Mouse (Mus musculus): ENCODE data around the gene Gm17655. TPM values are rescaled to one million over a fixed set of nuclear protein-coding genes. Genes with fewer than 3 reads are reported as not detected.
"Not testable (repeated sequence)": the region's sequence is repeated elsewhere in the genome, so short reads cannot be mapped to it uniquely, and the experiment has no call there.

The Gm17655 gene
- total RNA-seq (2021), result 10 to 100 TPM in 1 of 2 experiments, 1 to 10 TPM in 1; 8.9 to 10.3 TPM
- long read RNA-seq, partial matches to known transcripts, result 0 of 2 reads
- long read RNA-seq, other reads (novel, unspliced or antisense), result 2 of 2 reads

DNA sequence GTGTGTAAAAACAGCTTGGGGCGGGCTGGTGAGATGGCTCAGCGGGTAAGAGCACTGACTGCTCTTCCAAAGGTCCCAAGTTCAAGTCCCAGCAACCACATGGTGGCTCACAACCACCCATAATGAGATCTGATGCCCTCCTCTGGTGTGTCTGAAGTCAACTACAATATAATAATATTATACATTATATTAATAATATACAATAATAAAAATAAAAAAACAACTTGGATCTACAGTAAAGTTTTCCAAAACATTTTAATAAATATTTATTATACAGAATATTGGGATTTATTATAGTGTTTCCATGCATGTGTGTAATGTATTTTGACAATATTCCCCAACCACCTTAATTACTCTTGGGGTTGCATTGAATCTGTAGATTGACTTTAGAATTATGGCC lies at the start of gene Gm17655:
Gene Gm17655 (minus strand): TSS at position 101 of the 400 bp plus-strand sequence.
- DNase-seq (ENCODE audit: low spot score in 2 of 2), result not testable (repeated sequence)

GRCm38 (mm10) chr5:110109991-110110441 lies 37.7 kb upstream of the Gm17655 start, which contains the start of gene Zfp605:
Gene Zfp605 (plus strand): TSS chr5:110110092.
- DNase-seq (ENCODE audit: low spot score in 2 of 2), result peak; percentile 91 to 93

DNA sequence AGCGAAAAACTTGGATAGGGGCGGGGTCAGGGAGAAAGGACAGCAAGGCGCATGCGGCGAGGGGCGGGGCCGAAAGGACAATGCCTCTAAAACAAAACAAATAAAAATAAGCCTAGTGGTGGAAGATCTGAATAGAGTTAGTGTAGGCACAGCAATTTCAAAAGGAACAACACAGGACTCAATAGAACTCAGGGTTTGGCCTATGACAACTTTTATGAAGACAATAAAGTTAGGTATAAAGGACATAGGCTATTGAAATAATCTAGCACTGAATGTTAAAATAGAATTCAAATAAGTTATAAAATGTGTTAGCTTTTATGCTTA lies 36.0 kb upstream of the Gm17655 start:
- no peak for DNase-seq (ENCODE audit: low spot score in 2 of 2)

GRCm38 (mm10) chr5:110107581-110108304 lies 35.4 kb upstream of the Gm17655 start, which contains the start of gene Gtpbp6:
Gene Gtpbp6 (minus strand): TSS chr5:110108197.
- DNase-seq (ENCODE audit: low spot score in 2 of 2), result peak; percentile 92 to 94

GRCm38 (mm10) chr5:110106901-110107564 lies 34.7 kb upstream of the Gm17655 start:
- peak; percentile 37 to 56 for DNase-seq (ENCODE audit: low spot score in 2 of 2)

DNA sequence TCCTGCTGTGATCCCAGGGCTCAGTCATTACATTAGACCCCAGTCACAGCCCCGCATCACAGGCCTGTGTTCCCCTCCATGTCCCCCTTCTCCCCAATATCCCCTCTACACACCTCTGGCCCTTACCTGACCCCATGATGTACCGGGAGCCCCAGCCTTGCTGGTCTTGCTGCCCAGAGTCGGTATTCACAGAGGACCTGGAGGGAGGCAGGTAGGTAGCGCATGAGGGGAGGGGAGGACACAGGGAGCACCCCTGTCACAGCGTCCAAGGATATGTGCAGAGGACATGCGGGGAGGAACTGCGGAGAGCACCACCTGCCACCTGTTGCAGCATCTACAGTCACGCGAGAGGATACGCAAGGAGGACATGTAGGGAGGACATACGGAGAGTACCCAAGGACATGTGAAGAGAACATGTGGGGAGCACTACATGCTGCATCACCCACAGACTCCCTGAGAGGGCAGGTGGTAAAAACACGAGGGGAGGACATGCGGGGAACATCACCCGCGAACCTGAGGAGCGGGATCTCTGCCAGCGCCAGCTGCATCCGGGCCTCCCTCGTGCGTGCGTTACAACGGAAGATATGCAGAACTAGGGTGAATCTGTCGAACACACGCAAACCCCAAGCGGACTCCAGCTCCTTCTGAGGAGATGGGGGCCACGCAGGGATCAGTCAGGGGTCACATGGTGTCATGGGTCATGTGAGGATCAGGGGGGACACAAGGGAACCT lies 34.0 kb upstream of the Gm17655 start:
- peak; percentile 21 to 47 for DNase-seq (ENCODE audit: low spot score in 2 of 2)

DNA sequence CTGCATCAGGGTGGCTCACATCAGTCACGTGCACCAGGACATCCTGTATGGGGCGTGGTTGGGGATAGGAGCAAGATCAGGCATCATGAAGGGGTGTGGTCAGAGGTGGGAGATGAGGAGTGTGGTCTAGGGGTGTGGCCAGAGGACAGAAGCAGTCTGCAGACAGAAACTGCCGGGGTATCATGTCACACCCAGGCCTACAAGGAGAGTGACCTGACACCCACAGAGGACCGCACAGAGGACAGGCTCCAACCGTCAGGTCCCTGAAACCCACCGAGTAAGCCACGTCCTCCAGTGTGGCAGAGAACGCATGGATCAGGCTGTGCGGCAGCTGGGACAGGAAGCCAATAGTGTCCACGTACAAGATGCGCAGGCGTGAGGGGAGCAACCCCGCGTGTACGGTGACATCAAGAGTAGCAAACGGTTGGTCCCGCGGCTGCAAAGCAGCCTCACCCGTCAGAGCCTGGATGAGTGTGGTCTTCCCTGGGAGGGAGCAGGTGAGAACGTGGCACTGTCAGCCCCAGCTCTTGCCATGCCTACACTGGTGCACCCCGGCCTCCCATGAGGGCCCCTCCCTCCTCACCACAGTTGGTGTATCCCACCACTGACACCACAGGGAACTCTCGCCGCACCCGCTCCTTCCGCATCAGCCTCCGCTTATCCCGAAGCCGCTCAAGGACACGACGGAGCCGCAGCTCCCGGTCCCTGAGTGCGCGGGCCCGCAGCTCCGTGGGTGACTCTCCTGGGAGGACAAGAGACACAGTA lies 32.5 kb upstream of the Gm17655 start:
- DNase-seq (ENCODE audit: low spot score in 2 of 2), result no peak

GRCm38 (mm10) chr5:110103901-110104615 lies 31.7 kb upstream of the Gm17655 start:
- no peak for DNase-seq (ENCODE audit: low spot score in 2 of 2)

DNA sequence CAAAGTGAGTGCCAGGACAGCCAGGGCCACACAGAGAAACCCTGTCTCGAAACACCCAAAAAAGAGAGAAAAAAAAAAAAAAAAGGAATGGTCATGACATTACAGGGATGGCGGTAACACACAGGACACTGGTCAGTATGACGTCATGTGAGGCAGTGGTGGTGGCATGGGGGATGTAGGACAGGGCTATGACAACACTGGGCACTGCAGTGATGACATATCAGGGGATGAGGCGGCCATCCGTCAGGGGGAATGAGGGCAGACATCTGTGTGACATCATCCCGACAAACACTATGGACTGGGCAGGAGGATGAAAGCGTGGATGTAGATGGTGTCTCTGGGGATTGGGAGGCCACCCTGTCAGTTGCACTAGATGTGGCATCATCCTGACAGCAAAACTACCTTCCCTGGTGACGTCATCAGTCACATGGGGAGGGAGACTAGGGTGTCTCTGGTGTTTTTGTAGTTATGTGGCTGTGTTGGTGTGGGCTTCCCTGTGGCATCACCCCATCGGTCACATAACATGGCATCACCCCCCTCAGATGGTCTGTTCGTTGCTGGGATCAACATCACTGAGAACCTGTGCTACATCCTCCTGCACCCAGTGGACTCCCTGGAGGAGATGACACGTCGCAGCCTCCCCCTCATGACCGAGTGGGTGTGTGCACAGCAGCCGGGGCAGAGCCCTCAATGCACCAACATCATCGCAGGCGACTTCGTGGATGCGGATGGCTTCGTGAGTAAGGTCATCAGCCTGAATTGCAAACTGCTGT lies 30.7 kb upstream of the Gm17655 start:
- no peak for DNase-seq (ENCODE audit: low spot score in 2 of 2)

DNA sequence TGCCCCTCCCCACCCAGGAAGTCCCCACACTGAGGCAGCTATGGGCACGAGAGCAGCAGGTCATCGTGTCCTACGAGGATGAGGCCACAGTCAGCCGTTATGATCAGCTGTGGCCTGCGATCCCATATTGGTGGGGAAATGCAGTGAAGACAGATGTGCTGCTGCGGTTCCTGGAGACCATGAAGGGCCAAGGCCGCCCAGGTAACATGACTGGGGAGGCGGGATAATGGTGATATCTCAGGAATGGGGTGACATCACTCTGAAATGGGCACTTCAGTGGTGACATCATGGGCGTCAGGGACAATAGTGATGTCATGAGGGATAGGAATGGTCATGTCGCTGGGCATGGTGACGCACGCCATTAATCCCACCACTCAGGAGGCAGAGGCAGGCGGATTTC lies 30.1 kb upstream of the Gm17655 start:
- DNase-seq (ENCODE audit: low spot score in 2 of 2), result no peak

GRCm38 (mm10) chr5:110101716-110102347 lies 29.5 kb upstream of the Gm17655 start:
- DNase-seq (ENCODE audit: low spot score in 2 of 2), result peak; percentile 39 to 66

DNA sequence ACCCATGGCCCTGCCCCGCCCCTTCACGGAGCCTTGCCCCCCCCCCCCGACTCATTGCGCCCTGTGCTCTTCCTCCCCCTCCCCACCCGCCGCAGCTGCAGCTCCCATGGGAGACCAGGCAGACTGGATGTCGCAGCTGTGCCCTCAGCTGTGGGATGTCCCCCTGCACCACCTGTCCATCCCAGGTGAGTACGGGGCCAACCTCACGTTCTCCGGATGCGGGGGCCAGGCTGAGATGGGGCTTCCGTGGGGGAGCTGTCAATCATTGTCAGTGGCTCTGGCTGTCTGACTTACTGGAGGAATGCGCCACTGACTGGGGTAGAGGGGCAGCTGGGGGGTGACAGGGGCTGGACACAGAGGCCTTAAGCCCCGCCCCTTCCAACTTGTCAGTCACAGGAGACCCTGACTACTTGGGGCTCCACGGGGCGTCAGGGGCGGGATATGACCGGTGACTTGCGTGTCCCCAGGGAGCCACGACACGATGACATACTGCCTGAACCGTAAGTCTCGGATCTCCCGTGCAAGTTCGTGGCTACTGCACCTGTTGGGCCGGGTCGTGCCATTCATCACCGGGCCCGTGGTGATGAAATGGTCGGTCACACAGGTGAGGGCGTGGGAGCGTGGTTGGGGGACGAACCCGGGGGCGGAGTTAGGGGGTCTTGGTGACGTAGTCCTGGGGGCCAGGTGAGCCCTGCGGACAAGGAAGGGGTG lies 28.8 kb upstream of the Gm17655 start:
- DNase-seq (ENCODE audit: low spot score in 2 of 2), result peak in 1 of 2 experiments; percentile 32

DNA sequence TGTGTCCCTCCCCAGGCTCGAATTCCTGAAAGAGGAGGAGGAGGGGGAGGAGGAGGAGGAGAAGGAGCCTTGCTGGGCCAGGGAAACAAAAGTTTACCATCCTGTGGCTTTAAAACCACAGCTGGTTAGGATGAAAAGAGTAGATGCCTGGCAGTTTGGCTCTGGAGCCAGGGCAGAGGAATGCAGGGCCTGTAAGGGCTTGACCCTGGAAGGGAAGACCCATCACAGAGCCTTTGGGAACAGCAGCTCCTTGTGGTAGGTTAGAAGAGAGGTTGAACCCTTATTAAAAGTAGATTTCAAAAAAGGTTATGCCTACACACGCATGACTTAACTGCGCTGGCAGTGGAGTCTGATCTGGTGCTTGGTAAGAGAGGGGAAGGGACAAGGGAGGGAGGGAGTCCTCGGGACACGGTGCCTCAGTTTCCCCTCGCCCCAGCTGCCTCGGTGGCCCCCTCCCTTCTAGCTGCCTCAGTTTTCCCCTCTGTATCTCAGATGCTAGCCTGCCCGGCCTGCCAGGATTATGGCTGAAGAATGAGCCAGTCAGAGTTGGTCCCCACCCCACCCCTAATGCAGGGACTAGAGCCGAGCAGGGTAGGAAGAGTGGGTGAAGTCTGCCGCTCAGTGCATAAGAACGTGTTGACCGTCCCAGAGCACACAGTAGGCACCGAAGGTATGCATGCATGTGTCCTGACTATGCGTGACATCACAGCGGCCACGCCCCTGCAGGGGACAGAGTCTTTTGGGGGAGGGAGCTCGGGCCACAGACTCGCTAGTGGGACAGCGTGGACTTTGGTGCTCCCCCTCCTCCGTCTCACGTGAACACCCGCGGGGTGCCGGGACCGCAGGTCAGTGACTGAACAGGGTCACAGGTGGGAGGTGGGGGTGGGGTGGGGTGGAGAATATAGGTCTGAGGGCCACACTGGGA lies 27.6 kb upstream of the Gm17655 start, which contains the start of gene Plcxd1:
Gene Plcxd1 (plus strand): TSS at position 314 of the 925 bp plus-strand sequence.
- no peak for DNase-seq (ENCODE audit: low spot score in 2 of 2)

DNA sequence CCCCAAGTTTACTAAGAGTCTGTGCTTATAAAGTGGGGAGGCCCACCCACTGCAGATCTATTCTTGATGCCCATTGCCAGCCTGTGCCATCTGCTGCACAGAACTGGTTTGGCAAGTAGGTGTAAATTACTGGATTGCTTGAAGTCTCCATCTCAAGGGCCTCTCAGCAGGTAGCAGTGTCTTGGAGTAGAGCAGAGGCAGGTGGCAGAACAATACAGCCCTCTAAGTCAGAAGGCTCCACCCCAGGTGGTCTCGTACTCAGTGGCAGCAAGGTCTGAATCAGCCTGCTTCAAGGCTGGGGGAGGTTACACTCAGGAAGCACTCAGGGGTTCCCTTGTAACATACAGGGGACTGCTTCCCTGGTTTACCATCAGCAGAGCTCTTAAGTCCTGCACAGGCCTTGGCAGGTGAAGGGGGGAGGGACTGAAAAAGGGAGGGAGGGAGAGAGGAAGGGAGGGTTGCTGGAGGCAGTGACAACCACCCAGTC lies 26.7 kb upstream of the Gm17655 start:
- no peak for DNase-seq (ENCODE audit: low spot score in 2 of 2)

- no peak for DNase-seq (ENCODE audit: low spot score in 2 of 2)
Measured at GRCm38 (mm10) chr5:110094847-110095213, 22.5 kb upstream of the Gm17655 start.

GRCm38 (mm10) chr5:110094030-110094846 lies 21.9 kb upstream of the Gm17655 start, which contains the start of gene Gm35315:
Gene Gm35315 (minus strand): TSS chr5:110094420.
- peak; percentile 83 to 86 for DNase-seq (ENCODE audit: low spot score in 2 of 2)

All from layer of hippocampus, postnatal 10 days (tissue).